Mouse (Mus musculus) macrophage (primary cell): ENCODE data around the gene Gm49661. TPM values are rescaled to one million over a fixed set of nuclear protein-coding genes. Genes with fewer than 3 reads are reported as not detected.

Experiments
- H3K27ac ChIP-seq: fragments of 350-480 bp; formaldehyde crosslinking; 2 replicates; pipeline ENCODE4 v1.9.0; 2021
- H3K36me3 ChIP-seq: fragments of 350-480 bp; formaldehyde crosslinking; 2 replicates; pipeline ENCODE4 v1.9.0; 2021; ENCODE audit errors: inconsistent target
- H3K4me3 ChIP-seq: fragments of 350-480 bp; formaldehyde crosslinking; 2 replicates; pipeline ENCODE4 v1.9.0; 2021; ENCODE audit errors: inconsistent target
- H3K79me2 ChIP-seq: fragments of 350-480 bp; formaldehyde crosslinking; 2 replicates; pipeline ENCODE4 v1.9.0; 2021; ENCODE audit errors: inconsistent target
- WGBS: methylation state at CpG from one replicate; pipeline ENCODE4 v1.1.7; 2026; ENCODE audit warnings: inconsistent platforms; ENCODE audit not compliant: missing documents; 5-methylcytosine and 5-hydroxymethylcytosine counted together
- polyA plus RNA-seq: library from polyadenylated mRNA; stranded (reverse); fragments of 250-400 nt; gene quantifications from 3 replicates; pipeline ENCODE4 v1.2.4, GENCODE M21; 2018; ENCODE audit warnings: inconsistent platforms

Gene Gm49661
- polyA plus RNA-seq, 1 experiment from 2014 or later, result not detected

GRCm38 (mm10) chr8:84936962-84937546 is 32.2 kb downstream of the Gm49661 start, which contains the start of gene Mast1:
Gene Mast1, minus strand, starts transcription at chr8:84937359.
- H3K79me2 ChIP-seq, result no peaks in the 10 kb centered on the region
- WGBS, result 2% methylated on average over 44 of the region's 50 CpGs
- H3K27ac ChIP-seq, result no peak within 1 kb of the TSS
- H3K4me3 ChIP-seq, result no peak within 1 kb of the TSS
- no peaks in the 10 kb centered on the region for H3K36me3 ChIP-seq

- Histone ChIP-seq H3K27ac (no peak overlapping the region), H3K79me2 (no peaks in the 10 kb centered on the region), H3K4me3 (no peak overlapping the region), H3K36me3 (no peaks in the 10 kb centered on the region)
- WGBS, result 25% methylated on average over 21 of the region's 23 CpGs
Measured at GRCm38 (mm10) chr8:84936041-84936961, 32.9 kb downstream of the Gm49661 start.

GRCm38 (mm10) chr8:84935489-84935888 is 33.7 kb downstream of the Gm49661 start:
- Histone ChIP-seq H3K79me2 (no peaks in the 10 kb centered on the region), H3K36me3 (no peaks in the 10 kb centered on the region), H3K27ac (no peak overlapping the region), H3K4me3 (no peak overlapping the region)
- 3% methylated on average over 12 of the region's 14 CpGs for WGBS

- H3K36me3 ChIP-seq, result no peaks in the 10 kb centered on the region
- no peak overlapping the region for H3K27ac ChIP-seq
- 5% methylated on average over 15 of the region's 15 CpGs for WGBS
- no peaks in the 10 kb centered on the region for H3K79me2 ChIP-seq
- H3K4me3 ChIP-seq, result no peak overlapping the region
Measured at GRCm38 (mm10) chr8:84934860-84935259, 34.4 kb downstream of the Gm49661 start.

- H3K36me3 ChIP-seq, result no peaks in the 10 kb centered on the region
- no peak overlapping the region for H3K27ac ChIP-seq
- 80% methylated on average over 13 of the region's 16 CpGs for WGBS
- H3K79me2 ChIP-seq, result no peaks in the 10 kb centered on the region
- H3K4me3 ChIP-seq, result no peak overlapping the region
Measured at GRCm38 (mm10) chr8:84933767-84934559, 35.3 kb downstream of the Gm49661 start.

- 84% methylated on average over 13 of the region's 13 CpGs for WGBS
Measured at GRCm38 (mm10) chr8:84930582-84930981, 38.7 kb downstream of the Gm49661 start.

GRCm38 (mm10) chr8:84928456-84929306 is 40.6 kb downstream of the Gm49661 start:
- H3K4me3 ChIP-seq, result no peak overlapping the region
- WGBS, result 11% methylated on average over 46 of the region's 52 CpGs
- no peak overlapping the region for H3K27ac ChIP-seq
- H3K36me3 ChIP-seq, result no peaks in the 10 kb centered on the region
- no peaks in the 10 kb centered on the region for H3K79me2 ChIP-seq

More at GRCm38 (mm10) chr8:84930582-84930981, 38.7 kb downstream of the Gm49661 start:
- Histone ChIP-seq H3K79me2 (no peaks in the 10 kb centered on the region), H3K36me3 (no peaks in the 10 kb centered on the region), H3K4me3 (no peak overlapping the region), H3K27ac (no peak overlapping the region)

GRCm38 (mm10) chr8:84927513-84927912 is 41.7 kb downstream of the Gm49661 start:
- H3K27ac ChIP-seq, result no peak overlapping the region
- H3K79me2 ChIP-seq, result no peaks in the 10 kb centered on the region
- H3K4me3 ChIP-seq, result no peak overlapping the region
- WGBS, result 79% methylated on average over 1 of the region's 1 CpGs
- no peaks in the 10 kb centered on the region for H3K36me3 ChIP-seq

GRCm38 (mm10) chr8:84925557-84925956 is 43.7 kb downstream of the Gm49661 start:
- H3K27ac ChIP-seq, result no peak overlapping the region
- WGBS, result 21% methylated on average over 7 of the region's 7 CpGs
- H3K79me2 ChIP-seq, result no peaks in the 10 kb centered on the region
- H3K36me3 ChIP-seq, result no peaks in the 10 kb centered on the region
- no peak overlapping the region for H3K4me3 ChIP-seq

- H3K36me3 ChIP-seq, result no peaks in the 10 kb centered on the region
- no peak overlapping the region for H3K4me3 ChIP-seq
- 63% methylated on average over 2 of the region's 2 CpGs for WGBS
- no peaks in the 10 kb centered on the region for H3K79me2 ChIP-seq
- no peak overlapping the region for H3K27ac ChIP-seq
Measured at GRCm38 (mm10) chr8:84921596-84921995, 47.6 kb downstream of the Gm49661 start.

GRCm38 (mm10) chr8:84918646-84919045 is 50.6 kb downstream of the Gm49661 start:
- H3K4me3 ChIP-seq, result no peak overlapping the region
- H3K36me3 ChIP-seq, result no peaks in the 10 kb centered on the region
- H3K27ac ChIP-seq, result no peak overlapping the region
- no peaks in the 10 kb centered on the region for H3K79me2 ChIP-seq
- 89% methylated on average over 11 of the region's 15 CpGs for WGBS

GRCm38 (mm10) chr8:84917781-84918180 is 51.5 kb downstream of the Gm49661 start:
- H3K27ac ChIP-seq, result no peak overlapping the region
- H3K4me3 ChIP-seq, result no peak overlapping the region
- no peaks in the 10 kb centered on the region for H3K36me3 ChIP-seq
- WGBS, result 72% methylated on average over 19 of the region's 20 CpGs
- no peaks in the 10 kb centered on the region for H3K79me2 ChIP-seq
